Mouse (Mus musculus): ENCODE measurements around the gene Igfbp7. TPM values are rescaled to one million over a fixed set of nuclear protein-coding genes. Genes with fewer than 3 reads are reported as not detected.
A peak's percentile ranks its signal among the peaks of the same experiment; 100 is the strongest.

Igfbp7 gene
- polyA plus RNA-seq, 1 experiment from 2014 or later: 63.4 TPM

- H3K27ac ChIP-seq: no peak overlapping the region
- no peaks in the 10 kb centered on the region for H3K4me1 ChIP-seq
- H3K36me3 ChIP-seq (replicated peaks): no peaks in the 10 kb centered on the region
- 87% methylated on average over 5 of the region's 5 CpGs for WGBS
- H3K9me3 ChIP-seq: no peaks in the 10 kb centered on the region
- no peak overlapping the region for H3K4me2 ChIP-seq
- H3K9ac ChIP-seq: no peak overlapping the region
- ATAC-seq (replicated peaks): no peak
- no peak overlapping the region for H3K4me3 ChIP-seq
- no peaks in the 10 kb centered on the region for H3K27me3 ChIP-seq (replicated peaks)
Observed at GRCm38 (mm10) chr5:77369394-77369793, 38.4 kb downstream of the Igfbp7 start.

- no peak overlapping the region for H3K4me3 ChIP-seq
- 44% methylated on average over 7 of the region's 7 CpGs for WGBS
- H3K4me2 ChIP-seq: no peak overlapping the region
- H3K36me3 ChIP-seq (replicated peaks): no peaks in the 10 kb centered on the region
- H3K27ac ChIP-seq: no peak overlapping the region
- no peaks in the 10 kb centered on the region for H3K9me3 ChIP-seq
- no peak overlapping the region for H3K9ac ChIP-seq
- no peak for ATAC-seq (replicated peaks)
- H3K27me3 ChIP-seq (replicated peaks): no peaks in the 10 kb centered on the region
- H3K4me1 ChIP-seq: no peaks in the 10 kb centered on the region
Observed at GRCm38 (mm10) chr5:77368194-77368593, 39.6 kb downstream of the Igfbp7 start.

- Histone ChIP-seq H3K4me3 (no peak overlapping the region), H3K27me3 (replicated peaks) (no peaks in the 10 kb centered on the region), H3K9ac (no peak overlapping the region), H3K9me3 (no peaks in the 10 kb centered on the region), H3K4me2 (no peak overlapping the region), H3K27ac (no peak overlapping the region), H3K4me1 (no peaks in the 10 kb centered on the region), H3K36me3 (replicated peaks) (no peaks in the 10 kb centered on the region)
- no peak for ATAC-seq (replicated peaks)
- 61% methylated on average over 12 of the region's 12 CpGs for WGBS
Observed at GRCm38 (mm10) chr5:77367682-77368081, 40.2 kb downstream of the Igfbp7 start.

GRCm38 (mm10) chr5:77367145-77367544 is 40.7 kb downstream of the Igfbp7 start:
- 95% methylated on average over 1 of the region's 1 CpGs for WGBS
- no peaks in the 10 kb centered on the region for H3K27me3 ChIP-seq (replicated peaks)
- no peak overlapping the region for H3K4me3 ChIP-seq

GRCm38 (mm10) chr5:77366313-77366712 is 41.5 kb downstream of the Igfbp7 start:
- Histone ChIP-seq H3K27me3 (replicated peaks) (no peaks in the 10 kb centered on the region), H3K9me3 (no peaks in the 10 kb centered on the region), H3K9ac (no peak overlapping the region), H3K36me3 (replicated peaks) (no peaks in the 10 kb centered on the region), H3K27ac (no peak overlapping the region), H3K4me2 (no peak overlapping the region), H3K4me3 (no peak overlapping the region), H3K4me1 (no peaks in the 10 kb centered on the region)
- ATAC-seq (replicated peaks): no peak
- 81% methylated on average over 8 of the region's 8 CpGs for WGBS

More at GRCm38 (mm10) chr5:77367145-77367544, 40.7 kb downstream of the Igfbp7 start:
- Histone ChIP-seq H3K4me1 (no peaks in the 10 kb centered on the region), H3K9me3 (no peaks in the 10 kb centered on the region), H3K9ac (no peak overlapping the region), H3K4me2 (no peak overlapping the region), H3K27ac (no peak overlapping the region), H3K36me3 (replicated peaks) (no peaks in the 10 kb centered on the region)
- no peak for ATAC-seq (replicated peaks)

GRCm38 (mm10) chr5:77364443-77365038 is 43.3 kb downstream of the Igfbp7 start:
- Histone ChIP-seq H3K9me3 (no peaks in the 10 kb centered on the region), H3K36me3 (replicated peaks) (no peaks in the 10 kb centered on the region), H3K4me1 (no peaks in the 10 kb centered on the region), H3K27me3 (replicated peaks) (no peaks in the 10 kb centered on the region), H3K9ac (no peak overlapping the region), H3K4me3 (no peak overlapping the region), H3K27ac (no peak overlapping the region), H3K4me2 (no peak overlapping the region)
- no peak for ATAC-seq (replicated peaks)
- 96% methylated on average over 3 of the region's 3 CpGs for WGBS

GRCm38 (mm10) chr5:77363650-77364049 is 44.2 kb downstream of the Igfbp7 start:
- Histone ChIP-seq H3K9ac (no peak overlapping the region), H3K4me3 (no peak overlapping the region), H3K4me1 (no peaks in the 10 kb centered on the region), H3K36me3 (replicated peaks) (no peaks in the 10 kb centered on the region), H3K27ac (no peak overlapping the region), H3K4me2 (no peak overlapping the region), H3K9me3 (no peaks in the 10 kb centered on the region), H3K27me3 (replicated peaks) (0 out of 2 replicates have a peak, but pooled peaks cover 1% of the 10 kb centered on the region)
- 84% methylated on average over 6 of the region's 6 CpGs for WGBS
- no peak for ATAC-seq (replicated peaks)

GRCm38 (mm10) chr5:77362120-77362519 is 45.7 kb downstream of the Igfbp7 start:
- H3K4me3 ChIP-seq: no peak overlapping the region
- H3K4me1 ChIP-seq: peaks cover 11% of the 10 kb centered on the region
- H3K27ac ChIP-seq: no peak overlapping the region
- no peak overlapping the region for H3K4me2 ChIP-seq
- no peak overlapping the region for H3K9ac ChIP-seq
- 0 out of 2 replicates have a peak, but pooled peaks cover 5% of the 10 kb centered on the region for H3K27me3 ChIP-seq (replicated peaks)
- WGBS: 70% methylated on average over 3 of the region's 3 CpGs
- no peaks in the 10 kb centered on the region for H3K9me3 ChIP-seq
- ATAC-seq (replicated peaks): no peak
- no peaks in the 10 kb centered on the region for H3K36me3 ChIP-seq (replicated peaks)

GRCm38 (mm10) chr5:77361006-77361405 is 46.8 kb downstream of the Igfbp7 start:
- Histone ChIP-seq H3K9me3 (no peaks in the 10 kb centered on the region), H3K4me3 (no peak overlapping the region), H3K9ac (no peak overlapping the region), H3K4me2 (no peak overlapping the region), H3K36me3 (replicated peaks) (no peaks in the 10 kb centered on the region), H3K27me3 (replicated peaks) (0 out of 2 replicates have a peak, but pooled peaks cover 5% of the 10 kb centered on the region), H3K27ac (no peak overlapping the region), H3K4me1 (peaks cover 11% of the 10 kb centered on the region)
- no peak for ATAC-seq (replicated peaks)
- 69% methylated on average over 4 of the region's 4 CpGs for WGBS

GRCm38 (mm10) chr5:77359971-77360370 is 47.9 kb downstream of the Igfbp7 start:
- no peak overlapping the region for H3K4me3 ChIP-seq
- no peaks in the 10 kb centered on the region for H3K36me3 ChIP-seq (replicated peaks)
- ATAC-seq (replicated peaks): no peak
- H3K27ac ChIP-seq: no peak overlapping the region
- 0 out of 2 replicates have a peak, but pooled peaks cover 5% of the 10 kb centered on the region for H3K27me3 ChIP-seq (replicated peaks)
- H3K4me2 ChIP-seq: no peak overlapping the region
- peaks cover 11% of the 10 kb centered on the region for H3K4me1 ChIP-seq
- 91% methylated on average over 4 of the region's 4 CpGs for WGBS
- H3K9ac ChIP-seq: no peak overlapping the region
- H3K9me3 ChIP-seq: no peaks in the 10 kb centered on the region

GRCm38 (mm10) chr5:77358347-77358746 is 49.5 kb downstream of the Igfbp7 start:
- 5% methylated on average over 10 of the region's 10 CpGs for WGBS

GRCm38 (mm10) chr5:77357405-77358149 is 50.3 kb downstream of the Igfbp7 start:
- Histone ChIP-seq H3K9me3 (no peaks in the 10 kb centered on the region), H3K27ac (0 out of 2 replicates have a peak overlapping the region, but pooled peaks have one; percentile 7), H3K4me1 (peaks cover 15% of the 10 kb centered on the region), H3K4me3 (peak overlapping the region; percentile 26), H3K36me3 (replicated peaks) (no peaks in the 10 kb centered on the region), H3K9ac (no peak overlapping the region), H3K27me3 (replicated peaks) (0 out of 2 replicates have a peak, but pooled peaks cover 5% of the 10 kb centered on the region), H3K4me2 (peak overlapping the region; percentile 49)
- ATAC-seq (replicated peaks): peak; percentile 32; the same call in 1 of the 2 replicates
- 20% methylated on average over 22 of the region's 22 CpGs for WGBS

More at GRCm38 (mm10) chr5:77358347-77358746, 49.5 kb downstream of the Igfbp7 start:
- H3K4me2 ChIP-seq: peak overlapping the region; percentile 49
- ATAC-seq (replicated peaks): peak; percentile 37
- peaks cover 15% of the 10 kb centered on the region for H3K4me1 ChIP-seq
- H3K27ac ChIP-seq: no peak overlapping the region
- no peaks in the 10 kb centered on the region for H3K9me3 ChIP-seq
- H3K27me3 ChIP-seq (replicated peaks): 0 out of 2 replicates have a peak, but pooled peaks cover 5% of the 10 kb centered on the region
- H3K4me3 ChIP-seq: peak overlapping the region; percentile 26
- H3K36me3 ChIP-seq (replicated peaks): no peaks in the 10 kb centered on the region
- 0 out of 2 replicates have a peak overlapping the region, but pooled peaks have one; percentile 7 for H3K9ac ChIP-seq

All from midbrain, embryonic 15.5 days (tissue).